Comparison of ENCODE assay signal across 13 mouse cellular contexts in genomic region chr15:98111791-98112190, GRCm38 (mm10). TPM values are rescaled to one million over a fixed set of nuclear protein-coding genes. Genes with fewer than 3 reads are reported as not detected.
DNase-seq lines count a peak whose midpoint lies in the region; ATAC-seq and TF ChIP-seq lines count a peak whose summit lies in the region.
"Had no signal": no experiment of that assay in that cellular context is flagged by ENCODE, and none has a peak within 500 bp of the region (broad histone marks: within the 10 kb centered on the region; RNA-seq: fewer than 3 reads in every experiment).

No protein-coding gene starts in this region.

- 0 out of 2 replicates have a peak, but pooled peaks cover 5% of the 10 kb centered on the region for H3K36me3 ChIP-seq in kidney, embryonic 16.5 days (ENCODE audit: insufficient read depth, low read length)
- H3K36me3 ChIP-seq in heart, embryonic 16.5 days (ENCODE audit: control insufficient read depth, insufficient read depth), result peaks cover 15% of the 10 kb centered on the region
- H3K36me3 ChIP-seq in myocyte (ENCODE audit: control insufficient read depth, insufficient read depth), result no peaks in the 10 kb centered on the region

- H3ac ChIP-seq in myocyte (ENCODE audit: control insufficient read depth, insufficient read length), result no peak overlapping the region

- peaks cover 4% of the 10 kb centered on the region for H3K79me2 ChIP-seq in myocyte (ENCODE audit: control insufficient read depth, insufficient read depth)

- no peak overlapping the region for H3K27ac ChIP-seq in kidney, embryonic 16.5 days (ENCODE audit: low read length)
- peak overlapping the region; percentile 51 for H3K27ac ChIP-seq in heart, embryonic 16.5 days (ENCODE audit: low read length)
- H3K27ac ChIP-seq: neural tube, embryonic 12.5 days had no signal

- H3K4me2 ChIP-seq in kidney, embryonic 16.5 days (replicated peaks; ENCODE audit: low read depth, low read length), result no peak overlapping the region
- peak overlapping the region; percentile 11; the same call in 1 of the 2 replicates for H3K4me2 ChIP-seq in heart, embryonic 16.5 days (ENCODE audit: low read depth, low read length)
- peak overlapping the region; percentile 67 for H3K4me2 ChIP-seq in myocyte (ENCODE audit: low read depth)
- H3K4me2 ChIP-seq: neural tube, embryonic 12.5 days had no signal

- 77% methylated on average over 5 of the region's 5 CpGs for WGBS in kidney, embryonic 16.5 days
- 55% methylated on average over 5 of the region's 5 CpGs for WGBS in heart, embryonic 16.5 days

- DNase-seq in kidney, adult 11 months, result peak; percentile 24
- DNase-seq in MEL-GATA-1-ER (ENCODE audit: extremely low read depth, low read depth), result peak; percentile 72
- no peak for DNase-seq in right cerebral cortex, postnatal 4 days
- DNase-seq in layer of hippocampus, postnatal 10 days (ENCODE audit: low spot score in 2 of 2), result no peak
- DNase-seq: embryo, embryonic 11 days; spleen, adult 18-20 months; thymus, postnatal 25 days had no signal

- no peak for ATAC-seq in kidney, embryonic 16.5 days (ENCODE audit: low FRiP score, low TSS enrichment)
- ATAC-seq in heart, embryonic 16.5 days (replicated peaks; ENCODE audit: extremely low read depth, insufficient read depth, low FRiP score), result 0 out of 2 replicates have a peak, but pooled peaks have one; percentile 15
- ATAC-seq: forebrain, embryonic 14.5 days; hindbrain, embryonic 16.5 days had no signal

- no peak overlapping the region for H3K4me3 ChIP-seq in kidney, embryonic 16.5 days (ENCODE audit: low read length)
- H3K4me3 ChIP-seq in heart, embryonic 16.5 days (ENCODE audit: low read length), result no peak overlapping the region
- peak overlapping the region; percentile 9 for H3K4me3 ChIP-seq in myocyte
- H3K4me3 ChIP-seq: neural tube, embryonic 12.5 days had no signal

- H3K9ac ChIP-seq in kidney, embryonic 16.5 days (replicated peaks; ENCODE audit: low read length), result no peak overlapping the region
- peak overlapping the region; percentile 57; the same call in 1 of the 2 replicates for H3K9ac ChIP-seq in heart, embryonic 16.5 days (ENCODE audit: low read length)
- H3K9ac ChIP-seq: neural tube, embryonic 12.5 days had no signal

- no peaks in the 10 kb centered on the region for H3K27me3 ChIP-seq in kidney, embryonic 16.5 days (ENCODE audit: insufficient read depth, low read length)
- 0 out of 2 replicates have a peak, but pooled peaks cover 2% of the 10 kb centered on the region for H3K27me3 ChIP-seq in heart, embryonic 16.5 days (ENCODE audit: control insufficient read depth, insufficient read depth, low read length)
- H3K27me3 ChIP-seq in myocyte (ENCODE audit: control insufficient read depth, insufficient read depth, insufficient read length), result no peaks in the 10 kb centered on the region
- H3K27me3 ChIP-seq: neural tube, embryonic 12.5 days had no signal

- H3K4me1 ChIP-seq in kidney, embryonic 16.5 days (ENCODE audit: insufficient read depth, low read length), result peaks cover 18% of the 10 kb centered on the region
- H3K4me1 ChIP-seq in heart, embryonic 16.5 days (ENCODE audit: control insufficient read depth, insufficient read depth, low read length), result peaks cover 52% of the 10 kb centered on the region

- TF ChIP-seq POLR2A in myocyte (IDR thresholded peaks at IDR 0.05; ENCODE audit: insufficient read length, low read depth), result peak; percentile 37

- H3K9me3 ChIP-seq in kidney, embryonic 16.5 days (ENCODE audit: low read length), result no peaks in the 10 kb centered on the region
- H3K9me3 ChIP-seq in heart, embryonic 16.5 days (replicated peaks; ENCODE audit: control insufficient read depth, low read length), result no peaks in the 10 kb centered on the region
- H3K9me3 ChIP-seq: neural tube, embryonic 12.5 days had no signal

TF ChIP-seq in myocyte, 11 proteins besides CTCF, POLR2A, EP300 and RAD21:
- TF ChIP-seq MYOD1 (IDR thresholded peaks at IDR 0.05; ENCODE audit: control insufficient read depth in 1 of 3, insufficient read length in 2 of 3, low read depth in 2 of 3) (peak in 1 of 3 experiments; percentile 15), POLR2AphosphoS2 (IDR thresholded peaks at IDR 0.05; ENCODE audit: insufficient read length, low read depth) (peak; percentile 44), TCF12 (IDR thresholded peaks at IDR 0.05; ENCODE audit: insufficient read depth, poor library complexity, severe bottlenecking) (no peak), MYOG (IDR thresholded peaks at IDR 0.05; ENCODE audit: control insufficient read depth in 1 of 3, insufficient read depth in 1 of 3, insufficient read length in 2 of 3, low read depth in 2 of 3) (no peak)

RNA-seq across cellular contexts. Expression of gene Senp1, which starts 18.2 kb away (rescaled TPM):
- 29.9 and 31.3 TPM in 2 replicates for polyA plus RNA-seq in kidney, embryonic 16.5 days (2015; fragmentation: Nextera tagmentation; extraction: Ambion mirVana)
- polyA plus RNA-seq in heart, embryonic 16.5 days (2015; fragmentation: Nextera tagmentation; extraction: Ambion mirVana), result 17.8 and 17.9 TPM in 2 replicates
- 10.4 TPM for polyA plus RNA-seq in myocyte (2012; fragmentation: generic; extraction: Trizol)
- total RNA-seq in layer of hippocampus, postnatal 10 days (2021), result 10 to 100 TPM; 14.2 to 17.5 TPM

RNA-seq across cellular contexts. Expression of gene Pfkm, which starts 19.4 kb away (rescaled TPM):
- 45.7 and 45.8 TPM in 2 replicates for polyA plus RNA-seq in kidney, embryonic 16.5 days (2015; fragmentation: Nextera tagmentation; extraction: Ambion mirVana)
- 145 and 157 TPM in 2 replicates for polyA plus RNA-seq in heart, embryonic 16.5 days (2015; fragmentation: Nextera tagmentation; extraction: Ambion mirVana)
- polyA plus RNA-seq in myocyte (2012; fragmentation: generic; extraction: Trizol), result 401 TPM
- total RNA-seq in layer of hippocampus, postnatal 10 days (2021), result 100 to 1,000 TPM; 237 to 251 TPM

RNA-seq across cellular contexts. Expression of gene Asb8, which starts 53.6 kb away (rescaled TPM):
- polyA plus RNA-seq in kidney, embryonic 16.5 days (2015; fragmentation: Nextera tagmentation; extraction: Ambion mirVana), result 59.6 and 60.2 TPM in 2 replicates
- 91.2 and 91.7 TPM in 2 replicates for polyA plus RNA-seq in heart, embryonic 16.5 days (2015; fragmentation: Nextera tagmentation; extraction: Ambion mirVana)
- 50.3 TPM for polyA plus RNA-seq in myocyte (2012; fragmentation: generic; extraction: Trizol)
- 10 to 100 TPM; 40.8 to 40.9 TPM for total RNA-seq in layer of hippocampus, postnatal 10 days (2021)

RNA-seq across cellular contexts. Expression of gene Ccdc184, which starts 55.2 kb away (rescaled TPM):
- 1.8 and 2.1 TPM in 2 replicates for polyA plus RNA-seq in kidney, embryonic 16.5 days (2015; fragmentation: Nextera tagmentation; extraction: Ambion mirVana)
- polyA plus RNA-seq in heart, embryonic 16.5 days (2015; fragmentation: Nextera tagmentation; extraction: Ambion mirVana), result 1.2 and 1.7 TPM in 2 replicates
- 0.05 TPM for polyA plus RNA-seq in myocyte (2012; fragmentation: generic; extraction: Trizol)
- total RNA-seq in layer of hippocampus, postnatal 10 days (2021), result 10 to 100 TPM; 31.3 to 32.1 TPM

Comparison
In these comparisons a context has a peak if more than half of its experiments do, and no peak if none do; other contexts are left out.
1. DNase-seq: peak in kidney, adult 11 months (single experiment) and MEL-GATA-1-ER (single experiment); none in right cerebral cortex, postnatal 4 days (single experiment) and layer of hippocampus, postnatal 10 days (0 of 2).